Mouse (Mus musculus) brown adipose tissue, adult 24 weeks (tissue): Measurements from ENCODE around the gene Fastkd1. TPM values are rescaled to one million over a fixed set of nuclear protein-coding genes. Genes with fewer than 3 reads are reported as not detected.
A peak's percentile ranks its signal among the peaks of the same experiment; 100 is the strongest.

Experiments
- H3K27ac ChIP-seq: fragments of 200-500 bp; replicated peaks from 2 replicates; pipeline ENCODE4 v1.5.1; 2012; ENCODE audit warnings: low read depth, mild to moderate bottlenecking, low read length
- H3K4me1 ChIP-seq: fragments of 200-500 bp; 2 replicates; pipeline ENCODE4 v1.6.1; 2012; ENCODE audit warnings: low read length, mixed read lengths; ENCODE audit not compliant: control insufficient read depth, insufficient read depth, insufficient read length
- H3K4me3 ChIP-seq: fragments of 200-500 bp; 2 replicates; pipeline ENCODE4 v1.5.1; 2012; ENCODE audit warnings: low read depth, mild to moderate bottlenecking, low read length, moderate library complexity; ENCODE audit not compliant: insufficient read depth
- polyA plus RNA-seq: library from polyadenylated mRNA; stranded (reverse); fragments of >200 nt; gene quantifications from 2 replicates; pipeline ENCODE4 v1.2.4, GENCODE M21; 2012; ENCODE audit not compliant: missing spikeins, insufficient read depth, insufficient read length

The Fastkd1 gene
- polyA plus RNA-seq, result 24.0 and 34.9 TPM in 2 replicates

GRCm38 (mm10) chr2:69712981-69713625, at the start of gene Fastkd1:
Fastkd1 (minus strand) TSS chr2:69713516.
- Histone ChIP-seq H3K4me1 (no peaks in the 10 kb centered on the region), H3K27ac (peak within 1 kb of the TSS; percentile 90), H3K4me3 (peak within 1 kb of the TSS; percentile 89)

DNA sequence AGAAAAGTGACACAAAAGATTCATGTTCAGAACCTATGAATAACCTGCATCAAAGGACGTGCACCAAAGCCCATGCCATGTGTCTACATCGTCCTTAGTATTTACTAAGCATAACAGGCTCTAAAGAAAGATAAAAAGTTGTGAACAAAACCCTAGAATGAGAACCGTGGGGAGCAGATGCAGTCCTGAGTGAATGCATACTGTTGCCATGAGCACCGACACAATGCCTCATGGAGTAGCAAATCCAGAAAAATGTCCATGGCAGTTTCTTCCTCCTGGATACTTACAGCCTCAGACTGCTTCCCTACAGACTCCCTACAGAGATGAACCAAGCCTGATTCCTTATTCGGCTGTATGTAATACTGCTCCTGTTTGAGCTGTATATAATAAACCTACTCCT, 47.7 kb upstream of the Fastkd1 start:
- Histone ChIP-seq H3K27ac (no peak overlapping the region), H3K4me1 (no peaks in the 10 kb centered on the region), H3K4me3 (no peak overlapping the region)

DNA sequence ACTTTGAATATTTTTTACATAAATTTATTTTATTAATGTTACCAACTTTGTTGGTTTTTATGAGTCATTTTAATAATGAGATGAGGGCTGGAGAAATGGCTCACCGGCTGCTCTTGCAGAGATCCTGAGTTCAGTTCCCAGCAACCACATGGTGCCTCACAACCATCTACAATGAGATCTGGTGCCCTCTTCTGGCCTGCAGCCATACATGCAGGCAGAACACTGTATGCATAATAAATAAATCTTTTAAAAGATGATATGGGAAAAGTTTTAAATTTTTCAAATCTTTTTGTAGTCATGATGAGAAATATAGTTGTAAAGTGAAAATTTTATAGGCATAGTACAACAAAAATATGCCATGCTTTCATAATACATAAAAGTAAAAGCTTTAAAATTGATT, 31.8 kb upstream of the Fastkd1 start:
- Histone ChIP-seq H3K27ac (no peak overlapping the region), H3K4me1 (no peaks in the 10 kb centered on the region), H3K4me3 (no peak overlapping the region)

DNA sequence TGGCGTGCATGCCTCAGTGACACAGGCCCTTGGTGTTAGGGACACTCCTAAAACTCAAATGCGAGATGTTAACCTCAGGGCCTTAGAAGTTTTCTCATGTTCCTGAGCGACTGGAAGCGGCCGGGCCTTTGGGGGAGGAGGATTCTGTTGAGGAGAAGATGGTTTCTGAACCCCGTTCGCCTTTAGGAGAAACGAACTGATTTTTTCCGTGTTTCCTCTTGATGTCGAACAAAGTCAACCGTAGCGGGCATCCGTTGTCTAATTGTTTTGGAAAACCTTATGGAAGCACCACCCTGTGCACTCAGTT, 10.2 kb upstream of the Fastkd1 start:
- no peaks in the 10 kb centered on the region; the same call in 1 of the 2 replicates for H3K4me1 ChIP-seq
- H3K27ac ChIP-seq, result peak overlapping the region; percentile 95
- peak overlapping the region; percentile 96 for H3K4me3 ChIP-seq

GRCm38 (mm10) chr2:69722650-69723518, 9.6 kb upstream of the Fastkd1 start:
- H3K4me1 ChIP-seq, result no peaks in the 10 kb centered on the region; the same call in 1 of the 2 replicates
- H3K27ac ChIP-seq, result peak overlapping the region; percentile 95
- H3K4me3 ChIP-seq, result peak overlapping the region; percentile 96

DNA sequence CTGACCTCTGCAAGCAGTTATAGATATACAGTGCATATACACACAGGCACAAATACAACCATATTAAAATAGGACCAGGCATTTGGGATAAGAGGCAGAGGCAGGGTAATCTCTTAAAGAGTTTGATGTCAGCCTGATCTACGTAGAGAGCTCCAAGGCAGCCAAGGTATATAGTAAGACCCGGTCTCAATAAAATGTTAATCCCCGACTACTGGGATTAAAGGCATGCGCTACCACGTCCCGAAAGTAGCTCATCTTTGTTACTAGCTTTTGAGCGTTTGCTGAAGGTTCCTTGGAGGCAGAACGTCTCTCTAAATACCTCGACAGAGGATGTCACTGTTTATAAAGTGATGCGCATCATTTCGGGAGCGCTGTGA, 8.9 kb upstream of the Fastkd1 start, which contains the start of gene Ppig:
TSS of gene Ppig (plus strand) at position 273 of the 377 bp plus-strand sequence.
- Histone ChIP-seq H3K27ac (peak within 1 kb of the TSS; percentile 95), H3K4me3 (peak within 1 kb of the TSS; percentile 96), H3K4me1 (no peaks in the 10 kb centered on the region; the same call in 1 of the 2 replicates)

- Histone ChIP-seq H3K4me1 (no peaks in the 10 kb centered on the region; the same call in 1 of the 2 replicates), H3K4me3 (no peak overlapping the region), H3K27ac (no peak overlapping the region)
Observed at GRCm38 (mm10) chr2:69719121-69719520, 5.8 kb upstream of the Fastkd1 start.

DNA sequence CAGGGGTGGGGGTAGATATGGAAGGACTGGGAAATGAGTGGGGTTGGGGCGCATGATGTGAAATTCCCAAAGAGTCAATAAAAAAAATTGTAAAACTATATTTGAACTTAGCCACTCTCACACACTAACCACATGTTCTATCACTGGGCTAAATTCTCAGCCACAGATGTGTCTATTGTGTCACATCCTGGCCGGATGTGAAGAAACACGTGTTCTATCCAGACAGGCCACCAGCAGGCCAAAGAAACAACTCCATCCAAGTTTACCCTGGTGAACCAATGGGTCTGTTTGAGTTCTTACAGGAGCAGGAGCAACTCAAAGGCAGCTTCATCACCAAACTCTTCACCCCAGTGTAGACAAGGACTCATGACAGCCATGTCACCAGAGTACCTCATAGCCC, 3.2 kb upstream of the Fastkd1 start:
- Histone ChIP-seq H3K27ac (no peak overlapping the region), H3K4me1 (no peaks in the 10 kb centered on the region), H3K4me3 (no peak overlapping the region)

- Histone ChIP-seq H3K4me1 (no peaks in the 10 kb centered on the region), H3K27ac (no peak overlapping the region), H3K4me3 (no peak overlapping the region)
Observed at GRCm38 (mm10) chr2:69714126-69714525, 810 bp upstream of the Fastkd1 start.

- no peaks in the 10 kb centered on the region for H3K4me1 ChIP-seq
- 0 out of 2 replicates have a peak overlapping the region, but pooled peaks have one; percentile 24 for H3K4me3 ChIP-seq
- H3K27ac ChIP-seq, result no peak overlapping the region
Observed at GRCm38 (mm10) chr2:69713626-69714014, 304 bp upstream of the Fastkd1 start.

- no peaks in the 10 kb centered on the region for H3K4me1 ChIP-seq
- H3K4me3 ChIP-seq, result peak overlapping the region; percentile 35; the same call in 1 of the 2 replicates
- H3K27ac ChIP-seq, result no peak overlapping the region
Observed at GRCm38 (mm10) chr2:69712171-69712570, 1.1 kb downstream of the Fastkd1 start.

DNA sequence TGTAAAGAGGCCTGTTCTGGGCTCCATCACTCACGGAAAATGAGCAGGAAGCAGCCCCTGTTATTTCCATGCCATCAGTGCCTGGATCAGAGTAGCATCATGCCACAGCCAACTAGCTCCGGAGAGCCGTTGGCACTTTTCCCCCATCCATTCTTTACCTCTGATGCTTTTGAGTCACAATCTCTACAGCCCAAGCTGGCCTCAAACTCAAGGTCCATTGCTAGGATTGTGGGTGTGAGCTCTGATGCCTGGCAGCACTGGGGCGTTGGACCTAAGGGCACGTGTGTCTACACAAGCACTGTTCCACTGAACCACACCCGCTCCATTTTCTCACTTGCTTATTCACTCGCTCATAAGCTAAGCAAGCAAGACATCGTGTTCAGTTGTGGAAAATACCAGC, 12.9 kb downstream of the Fastkd1 start:
- no peak overlapping the region for H3K27ac ChIP-seq
- no peaks in the 10 kb centered on the region for H3K4me1 ChIP-seq
- H3K4me3 ChIP-seq, result no peak overlapping the region

DNA sequence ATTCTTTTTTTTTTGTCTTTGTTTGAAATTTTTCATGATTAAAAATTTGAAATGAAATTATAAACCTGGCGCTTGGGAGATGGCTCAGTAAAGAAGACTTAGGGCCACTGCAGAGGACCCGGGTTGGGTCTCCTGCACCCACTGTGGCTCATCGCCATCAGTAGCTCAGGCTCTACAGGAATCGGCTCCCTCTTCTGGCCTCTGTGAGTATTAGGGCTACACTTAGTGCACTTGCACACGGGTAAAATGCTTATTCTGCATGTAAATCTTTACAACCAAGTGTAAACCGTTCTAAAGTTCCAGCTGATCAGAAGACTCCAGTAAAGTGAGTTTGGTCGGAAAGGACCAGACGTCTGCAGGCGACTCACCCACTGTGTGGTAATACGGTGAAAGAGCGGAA, 19.8 kb downstream of the Fastkd1 start:
- H3K27ac ChIP-seq, result no peak overlapping the region
- H3K4me1 ChIP-seq, result no peaks in the 10 kb centered on the region
- no peak overlapping the region for H3K4me3 ChIP-seq

DNA sequence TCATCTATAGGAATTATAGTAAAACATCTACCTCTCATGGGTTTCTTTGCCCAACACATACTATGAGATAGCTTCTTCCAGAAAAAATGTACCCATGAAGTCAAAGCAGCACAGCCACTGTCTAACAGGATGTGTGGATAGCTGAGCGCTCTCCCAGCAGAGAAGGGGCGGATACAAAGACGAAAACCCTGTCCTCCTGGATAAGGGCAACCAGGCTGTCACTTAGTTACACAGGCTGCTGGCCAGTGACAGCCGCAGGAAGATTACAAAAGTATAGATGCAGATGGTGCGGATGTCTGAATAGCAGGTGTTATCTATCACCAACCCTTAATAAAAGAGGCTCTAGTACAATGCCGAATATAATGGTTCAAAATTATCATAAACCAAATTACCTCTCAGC, 22.5 kb downstream of the Fastkd1 start:
- H3K4me3 ChIP-seq, result no peak overlapping the region
- no peaks in the 10 kb centered on the region for H3K4me1 ChIP-seq
- no peak overlapping the region for H3K27ac ChIP-seq

- Histone ChIP-seq H3K27ac (no peak overlapping the region), H3K4me3 (no peak overlapping the region), H3K4me1 (no peaks in the 10 kb centered on the region)
Observed at GRCm38 (mm10) chr2:69690214-69690613, 23.1 kb downstream of the Fastkd1 start.

GRCm38 (mm10) chr2:69684488-69684887, 28.8 kb downstream of the Fastkd1 start:
- no peak overlapping the region for H3K4me3 ChIP-seq
- no peak overlapping the region for H3K27ac ChIP-seq
- no peaks in the 10 kb centered on the region for H3K4me1 ChIP-seq
